Mouse (Mus musculus): ENCODE data around the gene Olfr462. TPM values are rescaled to one million over a fixed set of nuclear protein-coding genes. Genes with fewer than 3 reads are reported as not detected.
"Not testable (repeated sequence)": the region's sequence is repeated elsewhere in the genome, so short reads cannot be mapped to it uniquely, and the experiment has no call there.

Olfr462 gene
- polyA plus RNA-seq, 1 experiment from 2014 or later = not detected

- Histone ChIP-seq H3K4me3 (no peak within 1 kb of the TSS), H3K9me3 (replicated peaks) (no peaks in the 10 kb centered on the region), H3K4me2 (no peak within 1 kb of the TSS), H3K36me3 (ENCODE audit: poor library complexity, severe bottlenecking) (no peaks in the 10 kb centered on the region), H3K4me1 (no peaks in the 10 kb centered on the region), H3K27ac (no peak within 1 kb of the TSS), H3K9ac (no peak within 1 kb of the TSS), H3K27me3 (no peaks in the 10 kb centered on the region)
- WGBS = 81% methylated on average over 6 of the region's 6 CpGs
- no peak for ATAC-seq
Measured at GRCm38 (mm10) chr11:87875436-87875835, 16.6 kb downstream of the Olfr462 start, which contains the start of gene Epx. Epx (minus strand) TSS chr11:87875536.

GRCm38 (mm10) chr11:87871766-87872165 lies 20.3 kb downstream of the Olfr462 start:
- Histone ChIP-seq H3K4me2 (no peak overlapping the region), H3K9me3 (replicated peaks) (no peaks in the 10 kb centered on the region), H3K27me3 (no peaks in the 10 kb centered on the region), H3K27ac (no peak overlapping the region), H3K36me3 (ENCODE audit: poor library complexity, severe bottlenecking) (no peaks in the 10 kb centered on the region), H3K4me3 (no peak overlapping the region), H3K9ac (no peak overlapping the region), H3K4me1 (no peaks in the 10 kb centered on the region)
- 42% methylated on average over 8 of the region's 8 CpGs for WGBS
- ATAC-seq = no peak

GRCm38 (mm10) chr11:87870096-87870495 lies 22.0 kb downstream of the Olfr462 start:
- Histone ChIP-seq H3K9me3 (replicated peaks) (no peaks in the 10 kb centered on the region), H3K4me2 (no peak overlapping the region), H3K4me1 (no peaks in the 10 kb centered on the region), H3K36me3 (ENCODE audit: poor library complexity, severe bottlenecking) (no peaks in the 10 kb centered on the region), H3K27me3 (no peaks in the 10 kb centered on the region), H3K4me3 (no peak overlapping the region), H3K9ac (no peak overlapping the region), H3K27ac (no peak overlapping the region)
- no peak for ATAC-seq
- 73% methylated on average over 2 of the region's 2 CpGs for WGBS

GRCm38 (mm10) chr11:87866891-87867290 lies 25.2 kb downstream of the Olfr462 start:
- not testable (repeated sequence) for H3K4me1 ChIP-seq; H3K4me3 ChIP-seq; H3K27me3 ChIP-seq; H3K4me2 ChIP-seq; H3K36me3 ChIP-seq (ENCODE audit: poor library complexity, severe bottlenecking); ATAC-seq; H3K9ac ChIP-seq; H3K27ac ChIP-seq; H3K9me3 ChIP-seq (replicated peaks)
- 64% methylated on average over 1 of the region's 2 CpGs for WGBS

GRCm38 (mm10) chr11:87862805-87863204 lies 29.3 kb downstream of the Olfr462 start:
- Histone ChIP-seq H3K4me3 (no peak overlapping the region), H3K27ac (no peak overlapping the region), H3K9ac (no peak overlapping the region), H3K27me3 (no peaks in the 10 kb centered on the region), H3K36me3 (ENCODE audit: poor library complexity, severe bottlenecking) (peaks cover 34% of the 10 kb centered on the region), H3K9me3 (replicated peaks) (no peaks in the 10 kb centered on the region), H3K4me2 (no peak overlapping the region), H3K4me1 (no peaks in the 10 kb centered on the region)
- ATAC-seq = no peak
- 94% methylated on average over 13 of the region's 13 CpGs for WGBS

GRCm38 (mm10) chr11:87860426-87860825 lies 31.6 kb downstream of the Olfr462 start:
- WGBS = 85% methylated on average over 9 of the region's 9 CpGs
- ATAC-seq = no peak

GRCm38 (mm10) chr11:87859273-87859672 lies 32.8 kb downstream of the Olfr462 start:
- Histone ChIP-seq H3K9me3 (replicated peaks) (no peaks in the 10 kb centered on the region), H3K4me1 (no peaks in the 10 kb centered on the region), H3K27me3 (no peaks in the 10 kb centered on the region), H3K4me3 (no peak overlapping the region), H3K27ac (no peak overlapping the region), H3K4me2 (no peak overlapping the region), H3K9ac (no peak overlapping the region), H3K36me3 (ENCODE audit: poor library complexity, severe bottlenecking) (peaks cover 53% of the 10 kb centered on the region)
- 93% methylated on average over 11 of the region's 11 CpGs for WGBS
- ATAC-seq = no peak

More at GRCm38 (mm10) chr11:87860426-87860825, 31.6 kb downstream of the Olfr462 start:
- Histone ChIP-seq H3K4me2 (no peak overlapping the region), H3K27ac (no peak overlapping the region), H3K27me3 (no peaks in the 10 kb centered on the region), H3K36me3 (ENCODE audit: poor library complexity, severe bottlenecking) (peaks cover 53% of the 10 kb centered on the region), H3K9me3 (replicated peaks) (no peaks in the 10 kb centered on the region), H3K4me1 (no peaks in the 10 kb centered on the region), H3K4me3 (no peak overlapping the region), H3K9ac (no peak overlapping the region)

- peaks cover 6% of the 10 kb centered on the region for H3K4me1 ChIP-seq
- no peaks in the 10 kb centered on the region for H3K27me3 ChIP-seq
- no peak overlapping the region for H3K27ac ChIP-seq
- H3K9me3 ChIP-seq (replicated peaks) = no peaks in the 10 kb centered on the region
- ATAC-seq = no peak
- no peak overlapping the region for H3K9ac ChIP-seq
- peaks cover 23% of the 10 kb centered on the region for H3K36me3 ChIP-seq (ENCODE audit: poor library complexity, severe bottlenecking)
- H3K4me3 ChIP-seq = no peak overlapping the region
- no peak overlapping the region for H3K4me2 ChIP-seq
- WGBS = 89% methylated on average over 7 of the region's 7 CpGs
Measured at GRCm38 (mm10) chr11:87854550-87854949, 37.5 kb downstream of the Olfr462 start.

GRCm38 (mm10) chr11:87853597-87853954 lies 38.5 kb downstream of the Olfr462 start:
- Histone ChIP-seq H3K9me3 (replicated peaks) (no peaks in the 10 kb centered on the region), H3K36me3 (ENCODE audit: poor library complexity, severe bottlenecking) (peaks cover 23% of the 10 kb centered on the region), H3K4me2 (peak overlapping the region; percentile 74), H3K4me3 (peak overlapping the region; percentile 52), H3K27ac (peak overlapping the region; percentile 62; the same call in 1 of the 2 replicates), H3K4me1 (peaks cover 6% of the 10 kb centered on the region), H3K27me3 (no peaks in the 10 kb centered on the region), H3K9ac (peak overlapping the region; percentile 59)
- ATAC-seq = peak; percentile 48
- 33% methylated on average over 8 of the region's 8 CpGs for WGBS

GRCm38 (mm10) chr11:87852690-87853596 lies 39.1 kb downstream of the Olfr462 start, which contains the start of gene Mks1:
Mks1 (plus strand) TSS chr11:87853215.
- H3K27me3 ChIP-seq = no peaks in the 10 kb centered on the region
- WGBS = 5% methylated on average over 35 of the region's 40 CpGs
- H3K9ac ChIP-seq = peak within 1 kb of the TSS; percentile 59
- H3K27ac ChIP-seq = peak within 1 kb of the TSS; percentile 62; the same call in 1 of the 2 replicates
- H3K9me3 ChIP-seq (replicated peaks) = no peaks in the 10 kb centered on the region
- peaks cover 6% of the 10 kb centered on the region for H3K4me1 ChIP-seq
- ATAC-seq = peak; percentile 98
- peak within 1 kb of the TSS; percentile 74 for H3K4me2 ChIP-seq
- peaks cover 20% of the 10 kb centered on the region for H3K36me3 ChIP-seq (ENCODE audit: poor library complexity, severe bottlenecking)
- peak within 1 kb of the TSS; percentile 52 for H3K4me3 ChIP-seq

- H3K27me3 ChIP-seq = no peaks in the 10 kb centered on the region
- no peak for ATAC-seq
- H3K4me1 ChIP-seq = no peaks in the 10 kb centered on the region
- H3K36me3 ChIP-seq (ENCODE audit: poor library complexity, severe bottlenecking) = no peaks in the 10 kb centered on the region
- WGBS = 74% methylated on average over 6 of the region's 6 CpGs
- H3K9ac ChIP-seq = no peak overlapping the region
- no peaks in the 10 kb centered on the region for H3K9me3 ChIP-seq (replicated peaks)
- H3K4me2 ChIP-seq = no peak overlapping the region
- H3K27ac ChIP-seq = no peak overlapping the region
- H3K4me3 ChIP-seq = no peak overlapping the region
Measured at GRCm38 (mm10) chr11:87847884-87848283, 44.2 kb downstream of the Olfr462 start.

GRCm38 (mm10) chr11:87846968-87847600 lies 45.0 kb downstream of the Olfr462 start:
- Histone ChIP-seq H3K9ac (no peak overlapping the region), H3K9me3 (replicated peaks) (no peaks in the 10 kb centered on the region), H3K4me2 (no peak overlapping the region), H3K27ac (no peak overlapping the region), H3K4me1 (no peaks in the 10 kb centered on the region), H3K4me3 (no peak overlapping the region), H3K36me3 (ENCODE audit: poor library complexity, severe bottlenecking) (no peaks in the 10 kb centered on the region), H3K27me3 (no peaks in the 10 kb centered on the region)
- no peak for ATAC-seq
- 85% methylated on average over 12 of the region's 12 CpGs for WGBS
